Mouse (Mus musculus): ENCODE data around the gene Olfr1192-ps1. TPM values are rescaled to one million over a fixed set of nuclear protein-coding genes. Genes with fewer than 3 reads are reported as not detected.

The Olfr1192-ps1 gene
- not detected for polyA plus RNA-seq (2017; shearing (Covaris generic))

DNA sequence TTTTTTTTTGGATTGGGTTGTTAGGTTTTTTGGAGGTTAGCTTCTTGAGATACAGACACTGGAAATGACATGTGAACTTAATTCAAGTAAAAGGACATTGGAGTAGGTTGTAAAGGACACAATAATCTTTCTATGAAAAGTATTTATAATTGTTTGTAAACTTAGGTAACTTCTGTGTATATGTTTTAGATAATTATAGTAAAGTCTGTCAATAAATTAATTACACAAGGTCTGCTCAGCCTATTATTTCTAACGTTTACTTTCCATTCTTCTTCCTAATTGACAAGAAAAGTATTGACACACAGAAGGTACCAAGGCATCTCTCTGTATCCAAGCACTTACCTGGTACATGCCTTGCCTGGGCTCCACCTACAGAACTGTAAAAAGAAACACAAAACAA lies at the start of gene Olfr1192-ps1:
Olfr1192-ps1 (plus strand) TSS at position 301 of the 400 bp plus-strand sequence.

GRCm38 (mm10) chr2:88640242-88640641 lies 8.1 kb upstream of the Olfr1192-ps1 start, which contains the start of gene Olfr1191-ps1:
Gene Olfr1191-ps1 (plus strand): TSS chr2:88640542.

DNA sequence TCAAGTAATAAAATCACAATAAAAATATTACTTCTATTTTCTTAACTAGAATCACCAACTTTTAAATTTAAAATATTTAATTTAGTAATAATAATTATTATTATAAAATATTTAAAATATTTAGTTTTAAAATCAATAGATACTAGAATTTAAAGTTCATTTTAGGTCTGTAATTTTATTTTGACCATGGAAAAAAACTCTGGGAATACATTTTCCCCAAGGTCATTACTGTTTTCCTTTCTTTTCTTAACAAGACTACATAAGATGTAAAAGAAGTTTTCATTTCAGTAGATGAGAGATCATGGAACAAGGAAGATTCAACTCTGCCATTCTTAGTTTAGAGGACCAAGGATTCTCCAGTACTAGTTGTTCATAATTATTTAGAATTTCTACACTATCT lies 27.0 kb downstream of the Olfr1192-ps1 start, which contains the start of gene Olfr1193:
Olfr1193 (plus strand) TSS at position 301 of the 400 bp plus-strand sequence.

DNA sequence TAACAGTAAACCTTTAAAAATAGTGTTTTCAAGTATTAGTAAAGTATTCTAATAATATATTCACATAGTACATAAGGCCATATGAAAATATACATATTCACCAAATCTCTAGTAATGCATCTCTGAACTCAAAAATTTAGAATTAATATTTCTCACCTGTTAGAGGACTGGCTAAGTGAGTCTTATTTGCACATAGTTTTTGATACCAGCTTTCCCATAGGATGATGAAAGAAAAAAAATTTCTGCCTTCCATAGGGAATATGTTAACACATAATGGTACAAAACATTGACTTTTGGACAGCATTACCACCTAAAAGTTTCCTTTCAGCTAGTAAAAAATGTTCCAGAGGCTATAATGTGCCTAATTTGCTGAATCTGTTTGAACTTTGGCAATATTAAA lies 40.8 kb downstream of the Olfr1192-ps1 start, which contains the start of gene Olfr1195:
Olfr1195 (minus strand) TSS at position 101 of the 400 bp plus-strand sequence.

GRCm38 (mm10) chr2:88704497-88704896 lies 56.2 kb downstream of the Olfr1192-ps1 start, which contains the start of gene Olfr1196:
Gene Olfr1196 (minus strand): TSS chr2:88704597.

Other genes starting within 250 kb of the Olfr1192-ps1 start
- gene Olfr1179, start 242.1 kb upstream of the Olfr1192-ps1 start, polyA plus RNA-seq (2017; shearing (Covaris generic)) = not detected
- gene Olfr1180, start 229.4 kb upstream of the Olfr1192-ps1 start, polyA plus RNA-seq (2017; shearing (Covaris generic)) = not detected
- not detected for gene Olfr1181, start 222.3 kb upstream of the Olfr1192-ps1 start, polyA plus RNA-seq (2017; shearing (Covaris generic))
- gene Gm13757, start 199.4 kb upstream of the Olfr1192-ps1 start, polyA plus RNA-seq (2017; shearing (Covaris generic)) = not detected
- 0.04 TPM for gene Olfr1183, start 193.6 kb upstream of the Olfr1192-ps1 start, polyA plus RNA-seq (2017; shearing (Covaris generic))
- not detected for gene Olfr1184, start 164.9 kb upstream of the Olfr1192-ps1 start, polyA plus RNA-seq (2017; shearing (Covaris generic))
- not detected for gene Olfr1185-ps1, start 155.2 kb upstream of the Olfr1192-ps1 start, polyA plus RNA-seq (2017; shearing (Covaris generic))
- not detected for gene Olfr1186, start 130.0 kb upstream of the Olfr1192-ps1 start, polyA plus RNA-seq (2017; shearing (Covaris generic))
- not detected for gene Olfr1188, start 91.6 kb upstream of the Olfr1192-ps1 start, polyA plus RNA-seq (2017; shearing (Covaris generic))
- not detected for gene Olfr1189, start 62.1 kb upstream of the Olfr1192-ps1 start, polyA plus RNA-seq (2017; shearing (Covaris generic))
- gene Olfr1191-ps1, start 8.0 kb upstream of the Olfr1192-ps1 start, polyA plus RNA-seq (2017; shearing (Covaris generic)) = not detected
- gene Olfr1193, start 27.1 kb downstream of the Olfr1192-ps1 start, polyA plus RNA-seq (2017; shearing (Covaris generic)) = not detected
- gene Olfr1195, start 40.7 kb downstream of the Olfr1192-ps1 start, polyA plus RNA-seq (2017; shearing (Covaris generic)) = not detected
- gene Olfr1196, start 56.1 kb downstream of the Olfr1192-ps1 start, polyA plus RNA-seq (2017; shearing (Covaris generic)) = not detected
- not detected for gene Olfr1197, start 83.9 kb downstream of the Olfr1192-ps1 start, polyA plus RNA-seq (2017; shearing (Covaris generic))
- not detected for gene Olfr1198, start 102.9 kb downstream of the Olfr1192-ps1 start, polyA plus RNA-seq (2017; shearing (Covaris generic))
- gene Olfr1199, start 112.0 kb downstream of the Olfr1192-ps1 start, polyA plus RNA-seq (2017; shearing (Covaris generic)) = not detected
- not detected for gene Olfr1200, start 122.0 kb downstream of the Olfr1192-ps1 start, polyA plus RNA-seq (2017; shearing (Covaris generic))
- not detected for gene Olfr1201, start 144.5 kb downstream of the Olfr1192-ps1 start, polyA plus RNA-seq (2017; shearing (Covaris generic))
- not detected for gene Olfr1202, start 166.0 kb downstream of the Olfr1192-ps1 start, polyA plus RNA-seq (2017; shearing (Covaris generic))
- 0.04 TPM for gene Olfr1205, start 181.2 kb downstream of the Olfr1192-ps1 start, polyA plus RNA-seq (2017; shearing (Covaris generic))
- gene Olfr1204, start 200.8 kb downstream of the Olfr1192-ps1 start, polyA plus RNA-seq (2017; shearing (Covaris generic)) = not detected
- not detected for gene Olfr1206, start 214.7 kb downstream of the Olfr1192-ps1 start, polyA plus RNA-seq (2017; shearing (Covaris generic))

Data from CD4-positive, CD25-positive, alpha-beta regulatory T cell, adult 9 weeks (primary cell).